Mouse (Mus musculus): ENCODE measurements at regions not wholly inside any gene's neighbourhood (a gene's known extent, or its start where the extent isn't known, plus 50 kb on each side); places are given as distances from the start of the nearest gene placed in this dataset.

GRCm38 (mm10) chr7:70576112-70576910 lies 209.8 kb upstream of the Nr2f2 start:
- no peak for TF ChIP-seq CTCF (IDR thresholded peaks at IDR 0.05; ENCODE audit: insufficient read depth, low read depth, low read length)
- no peak for TF ChIP-seq POLR2A (IDR thresholded peaks at IDR 0.05; ENCODE audit: insufficient read depth, low read depth, low read length)
